Mouse (Mus musculus): ENCODE results near the gene Kcnip4. TPM values are rescaled to one million over a fixed set of nuclear protein-coding genes. Genes with fewer than 3 reads are reported as not detected.

Gene Kcnip4
- total RNA-seq, 2 experiments from 2014 or later, result 58.4 to 59.9 TPM

GRCm38 (mm10) chr5:48509194-48509930 lies 1015.3 kb downstream of the Kcnip4 start:
- peak in 1 of 2 experiments; percentile 27 for DNase-seq (ENCODE audit: low spot score in 2 of 2)
- intact Hi-C loops (cut with DNase I), result no loop called here

- DNase-seq (ENCODE audit: low spot score in 2 of 2), result no peak
- intact Hi-C loops (cut with DNase I), result no loop called here
Measured at GRCm38 (mm10) chr5:48503094-48503493, 1021.6 kb downstream of the Kcnip4 start.

GRCm38 (mm10) chr5:48502442-48502841 lies 1022.3 kb downstream of the Kcnip4 start:
- intact Hi-C loops (cut with DNase I), result no loop called here

GRCm38 (mm10) chr5:48500204-48500603 lies 1024.5 kb downstream of the Kcnip4 start:
- intact Hi-C loops (cut with DNase I), result no loop called here
- no peak for DNase-seq (ENCODE audit: low spot score in 2 of 2)

More at GRCm38 (mm10) chr5:48502442-48502841, 1022.3 kb downstream of the Kcnip4 start:
- no peak for DNase-seq (ENCODE audit: low spot score in 2 of 2)

GRCm38 (mm10) chr5:48490864-48491477 lies 1033.7 kb downstream of the Kcnip4 start:
- peak in 1 of 2 experiments; percentile 12 for DNase-seq (ENCODE audit: low spot score in 2 of 2)
- intact Hi-C loops (cut with DNase I), result no loop called here

GRCm38 (mm10) chr5:48489549-48490288 lies 1035.0 kb downstream of the Kcnip4 start:
- DNase-seq (ENCODE audit: low spot score in 2 of 2), result no peak
- intact Hi-C loops (cut with DNase I), result no loop called here

GRCm38 (mm10) chr5:48483112-48483511 lies 1041.6 kb downstream of the Kcnip4 start:
- no peak for DNase-seq (ENCODE audit: low spot score in 2 of 2)

GRCm38 (mm10) chr5:48460221-48460620 lies 1064.5 kb downstream of the Kcnip4 start:
- intact Hi-C loops (cut with DNase I), result no loop called here
- peak in 1 of 2 experiments; percentile 47 for DNase-seq (ENCODE audit: low spot score in 2 of 2)

More at GRCm38 (mm10) chr5:48483112-48483511, 1041.6 kb downstream of the Kcnip4 start:
- intact Hi-C loops (cut with DNase I), result no loop called here

- intact Hi-C loops (cut with DNase I), result no loop called here
- DNase-seq (ENCODE audit: low spot score in 2 of 2), result no peak
Measured at GRCm38 (mm10) chr5:48448888-48449287, 1075.8 kb downstream of the Kcnip4 start.

- DNase-seq (ENCODE audit: low spot score in 2 of 2), result peak; percentile 64 to 65
- intact Hi-C loops (cut with DNase I), result loop anchor here (5.0 to 10.0 kb wide), 2 partner anchors 307 to 634 kb away; no protein-coding TSS in a partner anchor
Measured at GRCm38 (mm10) chr5:48430459-48430858, 1094.2 kb downstream of the Kcnip4 start.

GRCm38 (mm10) chr5:48421957-48422356 lies 1102.8 kb downstream of the Kcnip4 start:
- intact Hi-C loops (cut with DNase I), result no loop called here
- DNase-seq (ENCODE audit: low spot score in 2 of 2), result no peak

- intact Hi-C loops (cut with DNase I), result no loop called here
- DNase-seq (ENCODE audit: low spot score in 2 of 2), result no peak
Measured at GRCm38 (mm10) chr5:48419741-48420140, 1105.0 kb downstream of the Kcnip4 start.

GRCm38 (mm10) chr5:48412261-48412660 lies 1112.4 kb downstream of the Kcnip4 start:
- intact Hi-C loops (cut with DNase I), result no loop called here
- no peak for DNase-seq (ENCODE audit: low spot score in 2 of 2)

- intact Hi-C loops (cut with DNase I), result no loop called here
- no peak for DNase-seq (ENCODE audit: low spot score in 2 of 2)
Measured at GRCm38 (mm10) chr5:48411462-48411861, 1113.2 kb downstream of the Kcnip4 start.

- DNase-seq (ENCODE audit: low spot score in 2 of 2), result no peak
- intact Hi-C loops (cut with DNase I), result no loop called here
Measured at GRCm38 (mm10) chr5:48410348-48410747, 1114.4 kb downstream of the Kcnip4 start.

- intact Hi-C loops (cut with DNase I), result no loop called here
- DNase-seq (ENCODE audit: low spot score in 2 of 2), result no peak
Measured at GRCm38 (mm10) chr5:48408276-48408675, 1116.4 kb downstream of the Kcnip4 start.

- peak in 1 of 2 experiments; percentile 15 for DNase-seq (ENCODE audit: low spot score in 2 of 2)
- intact Hi-C loops (cut with DNase I), result no loop called here
Measured at GRCm38 (mm10) chr5:48402497-48402896, 1122.2 kb downstream of the Kcnip4 start.

GRCm38 (mm10) chr5:48371890-48372766 lies 1152.6 kb downstream of the Kcnip4 start:
- DNase-seq (ENCODE audit: low spot score in 2 of 2), result peak; percentile 94 to 95

GRCm38 (mm10) chr5:48349309-48349708 lies 1175.4 kb downstream of the Kcnip4 start:
- intact Hi-C loops (cut with DNase I), result loop anchor here (10.0 kb wide), 2 partner anchors 85 to 205 kb away; no protein-coding TSS in a partner anchor
- no peak for DNase-seq (ENCODE audit: low spot score in 2 of 2)

More at GRCm38 (mm10) chr5:48371890-48372766, 1152.6 kb downstream of the Kcnip4 start:
- intact Hi-C loops (cut with DNase I), result no loop called here

Data from left cerebral cortex, postnatal 14 days (tissue).